Mouse (Mus musculus): ENCODE results near the gene Cenpb.
A peak's percentile ranks its signal among the peaks of the same experiment; 100 is the strongest.

Cenpb gene

GRCm38 (mm10) chr2:131138760-131139159, 41.1 kb downstream of the Cenpb start:
- DNase-seq (ENCODE audit: low spot score), result no peak

GRCm38 (mm10) chr2:131138296-131138695, 41.6 kb downstream of the Cenpb start:
- no peak for DNase-seq (ENCODE audit: low spot score)

GRCm38 (mm10) chr2:131135521-131136139, 44.2 kb downstream of the Cenpb start:
- no peak for DNase-seq (ENCODE audit: low spot score)

GRCm38 (mm10) chr2:131134826-131135400, 45.0 kb downstream of the Cenpb start:
- DNase-seq (ENCODE audit: low spot score), result no peak

- no peak for DNase-seq (ENCODE audit: low spot score)
Measured at GRCm38 (mm10) chr2:131134381-131134780, 45.5 kb downstream of the Cenpb start.

GRCm38 (mm10) chr2:131132930-131133547, 46.8 kb downstream of the Cenpb start, which contains the start of gene Gm11037:
Gene Gm11037, plus strand, starts transcription at chr2:131133497.
- no peak for DNase-seq (ENCODE audit: low spot score)

- DNase-seq (ENCODE audit: low spot score), result no peak
Measured at GRCm38 (mm10) chr2:131132111-131132888, 47.6 kb downstream of the Cenpb start.

- DNase-seq (ENCODE audit: low spot score), result no peak
Measured at GRCm38 (mm10) chr2:131130849-131131248, 49.0 kb downstream of the Cenpb start.

- DNase-seq (ENCODE audit: low spot score), result no peak
Measured at GRCm38 (mm10) chr2:131129836-131130235, 50.0 kb downstream of the Cenpb start.

- DNase-seq (ENCODE audit: low spot score), result no peak
Measured at GRCm38 (mm10) chr2:131128636-131129157, 51.2 kb downstream of the Cenpb start.

GRCm38 (mm10) chr2:131128211-131128610, 51.7 kb downstream of the Cenpb start:
- no peak for DNase-seq (ENCODE audit: low spot score)

- peak; percentile 41 for DNase-seq (ENCODE audit: low spot score)
Measured at GRCm38 (mm10) chr2:131127161-131127730, 52.6 kb downstream of the Cenpb start, which contains the start of gene Hspa12b. Gene Hspa12b, plus strand, starts transcription at chr2:131127280.

GRCm38 (mm10) chr2:131125964-131126815, 53.7 kb downstream of the Cenpb start:
- DNase-seq (ENCODE audit: low spot score), result no peak

Measured in ovary, postnatal 10 days (tissue).